Mouse (Mus musculus) CH12.LX (cell line): ENCODE data around the gene 5730596B20Rik. TPM values are rescaled to one million over a fixed set of nuclear protein-coding genes. Genes with fewer than 3 reads are reported as not detected.

ENCODE experiments used
- DNase-seq: peaks from one replicate; pipeline ENCODE4 v3.0.0-alpha.2; 2013; ENCODE audit errors: extremely low read depth
- H3K27ac ChIP-seq: 2 replicates; pipeline ENCODE4 v1.5.1; 2012; ENCODE audit warnings: low read depth, mild to moderate bottlenecking, control low read depth, moderate library complexity; ENCODE audit not compliant: insufficient read depth
- H3K27me3 ChIP-seq: replicated peaks from 2 replicates; pipeline ENCODE3; 2012; ENCODE audit warnings: inconsistent platforms
- H3K36me3 ChIP-seq, 2 experiments: replicated peaks in 1 of 2; 2 replicates each; pipeline versions ENCODE3 to v1.6.1; 2012; ENCODE audit warnings: inconsistent platforms in 1 of 2, low read length in 1 of 2, mild to moderate bottlenecking in 1 of 2, mixed read lengths in 1 of 2, moderate library complexity in 1 of 2; ENCODE audit not compliant: control insufficient read depth in 1 of 2, insufficient read depth in 1 of 2
- H3K4me1 ChIP-seq, 2 experiments: 2 replicates each; pipeline ENCODE4 v1.6.1; 2012; ENCODE audit warnings: inconsistent platforms in 1 of 2, moderate library complexity in 1 of 2; ENCODE audit not compliant: insufficient read depth in 2 of 2, control insufficient read depth in 1 of 2
- H3K4me2 ChIP-seq: 2 replicates; pipeline ENCODE4 v1.6.1; 2012; ENCODE audit warnings: low read depth, mild to moderate bottlenecking, control low read depth; ENCODE audit not compliant: poor library complexity, insufficient read depth, severe bottlenecking
- H3K4me3 ChIP-seq, 3 experiments: fragments of 150-350 bp in 1 of 3; sonication (generic) in 1 of 3; replicated peaks in 1 of 3; 2 replicates each; pipeline versions ENCODE3 to v1.5.1; 2011 to 2012; ENCODE audit warnings: low read depth in 2 of 3, low read length in 2 of 3, mild to moderate bottlenecking in 2 of 3, moderate library complexity in 2 of 3, control low read depth in 1 of 3, improper control_type of control experiment in 1 of 3, inconsistent platforms in 1 of 3, mixed read lengths in 1 of 3; ENCODE audit not compliant: poor library complexity in 1 of 3
- H3K79me2 ChIP-seq: replicated peaks from 2 replicates; pipeline ENCODE4 v1.6.1; 2012; ENCODE audit warnings: mild to moderate bottlenecking, moderate library complexity; ENCODE audit not compliant: control insufficient read depth, poor library complexity, insufficient read depth, severe bottlenecking; ENCODE audit errors: extremely low read depth
- H3K9ac ChIP-seq: 2 replicates; pipeline ENCODE4 v1.6.1; 2012; ENCODE audit warnings: low read depth, mild to moderate bottlenecking, control low read depth, moderate library complexity; ENCODE audit not compliant: insufficient read depth
- H3K9me3 ChIP-seq: replicated peaks from 2 replicates; pipeline ENCODE3; 2012; ENCODE audit warnings: low read length, inconsistent platforms, mixed read lengths
- CHD1 ChIP-seq: IDR thresholded peaks from 2 replicates; pipeline ENCODE4 v1.6.1; 2012; ENCODE audit warnings: low read depth, low read length, improper control_type of control experiment, inconsistent platforms
- CHD2 ChIP-seq: IDR thresholded peaks from 2 replicates; pipeline ENCODE4 v1.6.1; 2011; ENCODE audit warnings: low read length, improper control_type of control experiment
- CTCF ChIP-seq, 2 experiments: IDR thresholded peaks in 1 of 2; conservative IDR thresholded peaks in 1 of 2; 2 replicates each; pipeline ENCODE4 v1.5.1; 2011 to 2012; ENCODE audit warnings: low read depth in 2 of 2, low read length in 2 of 2, improper control_type of control experiment in 1 of 2, inconsistent platforms in 1 of 2, mild to moderate bottlenecking in 1 of 2, moderate library complexity in 1 of 2
- IRF4 ChIP-seq: IDR thresholded peaks from 2 replicates; pipeline ENCODE4 v1.6.1; 2014; ENCODE audit warnings: low read depth, mild to moderate bottlenecking, inconsistent platforms, low read length, improper control_type of control experiment
- JUN ChIP-seq: IDR thresholded peaks from 2 replicates; pipeline ENCODE4 v1.6.1; 2011; ENCODE audit warnings: low read depth, mild to moderate bottlenecking, low read length, improper control_type of control experiment, moderate library complexity; ENCODE audit not compliant: insufficient read depth
- JUND ChIP-seq: conservative IDR thresholded peaks from 2 replicates; pipeline ENCODE4 v1.6.1; 2011; ENCODE audit warnings: low read depth, low read length, improper control_type of control experiment
- KAT2A ChIP-seq: IDR thresholded peaks from 2 replicates; pipeline ENCODE4 v1.6.1; 2012; ENCODE audit warnings: low read length, improper control_type of control experiment, inconsistent platforms; ENCODE audit not compliant: insufficient replicate concordance
- MAFK ChIP-seq: IDR thresholded peaks from 2 replicates; pipeline ENCODE4 v1.6.1; 2011; ENCODE audit warnings: low read length, improper control_type of control experiment; ENCODE audit not compliant: insufficient replicate concordance
- MAZ ChIP-seq: IDR thresholded peaks from 2 replicates; pipeline ENCODE4 v1.6.1; 2012; ENCODE audit warnings: low read depth, mild to moderate bottlenecking, inconsistent platforms, low read length, improper control_type of control experiment, moderate library complexity
- NRF1 ChIP-seq: IDR thresholded peaks from 2 replicates; pipeline ENCODE4 v1.6.1; 2014; ENCODE audit warnings: low read depth, mild to moderate bottlenecking, inconsistent platforms, low read length, improper control_type of control experiment, moderate library complexity
- PAX5 ChIP-seq: IDR thresholded peaks from 2 replicates; pipeline ENCODE4 v1.6.1; 2012; ENCODE audit warnings: low read length, inconsistent platforms, mixed read lengths
- POLR2AphosphoS2 ChIP-seq: IDR thresholded peaks from 2 replicates; pipeline ENCODE4 v1.6.1; 2011; ENCODE audit warnings: low read depth, low read length, improper control_type of control experiment
- RAD21 ChIP-seq: IDR thresholded peaks from 2 replicates; pipeline ENCODE4 v1.6.1; 2011; ENCODE audit warnings: low read depth, mild to moderate bottlenecking, low read length, improper control_type of control experiment, moderate library complexity
- SIN3A ChIP-seq: IDR thresholded peaks from 2 replicates; pipeline ENCODE4 v1.6.1; 2012; ENCODE audit warnings: low read length, improper control_type of control experiment, inconsistent platforms
- SMC3 ChIP-seq: IDR thresholded peaks from 2 replicates; pipeline ENCODE4 v1.6.1; 2011; ENCODE audit warnings: low read depth, low read length, improper control_type of control experiment
- TBP ChIP-seq: conservative IDR thresholded peaks from 2 replicates; pipeline ENCODE4 v1.6.1; 2011; ENCODE audit warnings: low read depth, low read length, improper control_type of control experiment
- USF2 ChIP-seq: conservative IDR thresholded peaks from 2 replicates; pipeline ENCODE4 v1.6.1; 2011; ENCODE audit warnings: low read depth, low read length, improper control_type of control experiment
- ZC3H11A ChIP-seq: IDR thresholded peaks from 2 replicates; pipeline ENCODE4 v1.6.1; 2012; ENCODE audit warnings: low read depth, mild to moderate bottlenecking, inconsistent platforms, low read length, improper control_type of control experiment
- ZMIZ1 ChIP-seq: IDR thresholded peaks from 2 replicates; pipeline ENCODE4 v1.6.1; 2012; ENCODE audit warnings: low read depth, mild to moderate bottlenecking, inconsistent platforms, low read length, improper control_type of control experiment
- ZNF384 ChIP-seq: IDR thresholded peaks from 2 replicates; pipeline ENCODE4 v1.6.1; 2012; ENCODE audit warnings: low read depth, low read length, improper control_type of control experiment, inconsistent platforms
- dilution Hi-C: fragments of 300-500 bp; cut with MboI; formaldehyde crosslinking; loops from 2 replicates; pipeline ENCODE4 v1.14.3; 2020; ENCODE audit warnings: low sequenced_read_pairs; ENCODE audit not compliant: extremely low pct_unique_long_range_greater_than_20kb, extremely low pct_ligation_motif_present
- in situ Hi-C: fragments of 300-500 bp; cut with MboI; formaldehyde crosslinking; loops from 3 replicates; pipeline ENCODE4 v1.14.3; 2019; ENCODE audit warnings: low sequenced_read_pairs, low pct_ligation_motif_present, low pct_unique_long_range_greater_than_20kb, mixed read lengths
- polyA plus RNA-seq: library from polyadenylated mRNA; unstranded; fragments of >175 nt; gene quantifications from 2 replicates; pipeline ENCODE4 v1.2.1, GENCODE M21; 2012; ENCODE audit warnings: low read depth; ENCODE audit not compliant: insufficient read length
- total RNA-seq, 2 experiments: library from RNA; depleted of rRNA; stranded (reverse); fragments of 300-350 nt in 1 of 2; fragments of >200 nt in 1 of 2; gene quantifications; 2 replicates each; pipeline ENCODE4 v1.2.3; 2012 to 2014

The 5730596B20Rik gene
- total and polyA plus RNA-seq, 3 experiments: 0.07 TPM; not detected in 2

DNA sequence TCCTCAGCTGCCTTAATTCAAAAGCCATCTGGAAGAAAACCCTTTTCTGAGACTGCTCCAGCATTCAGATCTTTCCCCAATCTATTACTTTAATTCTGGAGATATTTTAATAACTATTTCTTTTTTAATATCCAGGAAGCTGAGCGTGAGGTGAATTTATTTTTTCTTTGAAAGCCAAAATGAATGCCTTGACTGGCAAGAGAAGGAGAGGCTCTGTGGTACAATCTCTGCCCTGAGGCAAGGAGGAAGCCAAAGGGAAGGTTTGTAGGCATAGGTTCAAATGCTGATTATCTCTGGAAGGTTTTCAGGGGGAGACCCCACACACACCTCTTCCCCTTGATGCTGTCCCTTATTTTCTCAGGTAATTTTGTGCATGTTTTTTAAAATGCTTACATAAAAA is 10.1 kb upstream of the 5730596B20Rik start:
- in situ Hi-C loops (no loop called here), dilution Hi-C loops (no loop called here)
- H3K4me2 ChIP-seq: no peak overlapping the region

GRCm38 (mm10) chr6:52167736-52168161 is 9.5 kb upstream of the 5730596B20Rik start:
- TF ChIP-seq USF2 (no peak), CHD2 (no peak), ZMIZ1 (no peak), MAZ (no peak), PAX5 (no peak), JUN (no peak), CHD1 (no peak), KAT2A (no peak), ZC3H11A (no peak), TBP (no peak), SMC3 (no peak), NRF1 (no peak), CTCF (conservative IDR thresholded peaks at IDR 0.05 in 1 of 2, IDR thresholded peaks at IDR 0.05 in 1 of 2; ENCODE audit: low read depth in 2 of 2, low read length in 2 of 2) (no peak), MAFK (no peak), JUND (no peak), POLR2AphosphoS2 (no peak), IRF4 (no peak), SIN3A (no peak)
- TF ChIP-seq, all 38 proteins: peak for 0
- dilution Hi-C loops: no loop called here
- no peaks in the 10 kb centered on the region for H3K27me3 ChIP-seq

More for the DNA sequence above, 10.1 kb upstream of the 5730596B20Rik start:
- Histone ChIP-seq H3K79me2 (no peaks in the 10 kb centered on the region), H3K9me3 (no peaks in the 10 kb centered on the region), H3K4me1 (no peaks in the 10 kb centered on the region), H3K36me3 (peaks cover 9 to 45% of the 10 kb centered on the region in 2 experiments), H3K9ac (no peak overlapping the region), H3K27me3 (no peaks in the 10 kb centered on the region), H3K4me3 (no peak overlapping the region), H3K27ac (no peak overlapping the region)
- no peak for TF ChIP-seq SMC3
- TF ChIP-seq TBP: no peak
- no peak for TF ChIP-seq ZNF384
- TF ChIP-seq USF2: no peak
- TF ChIP-seq RAD21: no peak
- no peak for TF ChIP-seq CHD1
- TF ChIP-seq ZC3H11A: no peak
- no peak for TF ChIP-seq SIN3A
- no peak for DNase-seq

More at GRCm38 (mm10) chr6:52167736-52168161, 9.5 kb upstream of the 5730596B20Rik start:
- no peak overlapping the region for H3K4me2 ChIP-seq
- no peak overlapping the region for H3K4me3 ChIP-seq
- in situ Hi-C loops: no loop called here
- DNase-seq: no peak
- no peaks in the 10 kb centered on the region for H3K79me2 ChIP-seq
- H3K9me3 ChIP-seq: peaks cover 3% of the 10 kb centered on the region
- H3K4me1 ChIP-seq: no peaks in the 10 kb centered on the region
- H3K27ac ChIP-seq: no peak overlapping the region
- H3K36me3 ChIP-seq: peaks cover 9 to 47% of the 10 kb centered on the region in 2 experiments
- no peak overlapping the region for H3K9ac ChIP-seq
